Mouse (Mus musculus): ENCODE data around the gene Scaf11.
"Not testable (repeated sequence)": the region's sequence is repeated elsewhere in the genome, so short reads cannot be mapped to it uniquely, and the experiment has no call there.

Gene Scaf11

GRCm38 (mm10) chr15:96460730-96461540, at the start of gene Scaf11:
Gene Scaf11, minus strand, starts transcription at chr15:96460843.
- peak; percentile 98 for DNase-seq (ENCODE audit: low read depth, low spot score)

- DNase-seq (ENCODE audit: low read depth, low spot score) = peak; percentile 76
Observed at GRCm38 (mm10) chr15:96507097-96507840, 46.6 kb upstream of the Scaf11 start.

GRCm38 (mm10) chr15:96497646-96498045, 37.0 kb upstream of the Scaf11 start:
- no peak for DNase-seq (ENCODE audit: low read depth, low spot score)

DNA sequence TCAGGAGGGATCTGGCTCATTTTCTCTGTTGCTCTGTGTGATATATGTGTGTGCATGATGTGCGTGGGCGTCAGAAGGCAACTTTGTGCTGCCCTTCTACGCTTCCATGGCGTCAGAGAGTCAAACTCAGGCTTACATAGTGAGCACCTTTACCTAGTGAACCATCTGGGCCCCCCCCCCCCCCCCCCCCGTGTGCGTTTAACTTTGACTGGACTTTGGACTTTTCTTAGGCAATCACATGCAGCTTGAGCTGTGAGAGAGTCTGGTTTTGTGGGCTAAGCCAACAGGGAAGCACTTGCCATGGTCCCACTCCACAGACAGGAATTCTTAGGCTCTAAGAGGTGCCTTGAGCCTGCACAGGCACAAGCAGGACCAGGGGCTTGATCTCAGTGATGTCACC, 33.6 kb upstream of the Scaf11 start:
- no peak for DNase-seq (ENCODE audit: low read depth, low spot score)

DNA sequence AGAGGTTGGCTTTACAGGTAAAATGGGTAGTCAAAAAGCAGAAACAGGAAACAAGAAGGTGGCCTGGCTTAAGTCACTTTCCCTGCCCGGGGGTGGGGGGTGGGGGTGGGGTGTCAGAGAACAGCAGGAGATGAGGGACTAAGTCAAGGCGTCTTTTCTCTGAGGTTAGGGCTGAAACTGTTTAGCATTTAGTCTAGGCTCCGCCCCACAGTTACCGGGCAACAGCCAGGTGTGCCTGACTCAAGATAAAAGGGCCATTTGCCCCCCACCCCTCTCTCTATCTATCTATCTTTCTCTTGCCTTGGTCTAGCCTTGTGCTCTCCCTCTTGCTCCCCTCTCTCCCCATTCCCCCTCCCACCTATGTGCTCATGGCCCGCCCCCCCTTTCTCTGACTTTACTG, 32.9 kb upstream of the Scaf11 start:
- no peak for DNase-seq (ENCODE audit: low read depth, low spot score)

GRCm38 (mm10) chr15:96492919-96493318, 32.3 kb upstream of the Scaf11 start:
- not testable (repeated sequence) for DNase-seq (ENCODE audit: low read depth, low spot score)

GRCm38 (mm10) chr15:96491861-96492641, 31.4 kb upstream of the Scaf11 start:
- DNase-seq (ENCODE audit: low read depth, low spot score) = no peak

DNA sequence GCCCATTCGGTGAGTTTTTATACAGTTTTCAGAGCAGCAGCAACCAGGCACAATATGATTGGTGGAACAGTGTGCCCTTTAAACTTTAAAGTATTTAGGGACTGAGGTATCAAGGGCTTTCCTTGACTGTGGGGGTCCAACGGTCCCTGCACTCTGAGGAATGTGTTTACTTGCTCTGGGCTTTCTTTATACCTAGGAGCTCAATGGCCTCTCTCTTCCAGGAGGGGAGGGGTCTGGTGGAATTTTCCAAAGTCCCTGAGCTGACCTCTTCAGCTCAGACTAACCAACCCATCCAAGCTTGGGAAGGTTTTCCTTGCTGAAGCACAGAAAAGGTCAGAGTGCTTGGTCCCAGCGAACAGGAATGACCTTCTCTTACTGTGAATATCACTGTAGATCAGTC, 30.8 kb upstream of the Scaf11 start:
- no peak for DNase-seq (ENCODE audit: low read depth, low spot score)

- no peak for DNase-seq (ENCODE audit: low read depth, low spot score)
Observed at GRCm38 (mm10) chr15:96490123-96490522, 29.5 kb upstream of the Scaf11 start.

GRCm38 (mm10) chr15:96488941-96489786, 28.5 kb upstream of the Scaf11 start:
- DNase-seq (ENCODE audit: low read depth, low spot score) = no peak

DNA sequence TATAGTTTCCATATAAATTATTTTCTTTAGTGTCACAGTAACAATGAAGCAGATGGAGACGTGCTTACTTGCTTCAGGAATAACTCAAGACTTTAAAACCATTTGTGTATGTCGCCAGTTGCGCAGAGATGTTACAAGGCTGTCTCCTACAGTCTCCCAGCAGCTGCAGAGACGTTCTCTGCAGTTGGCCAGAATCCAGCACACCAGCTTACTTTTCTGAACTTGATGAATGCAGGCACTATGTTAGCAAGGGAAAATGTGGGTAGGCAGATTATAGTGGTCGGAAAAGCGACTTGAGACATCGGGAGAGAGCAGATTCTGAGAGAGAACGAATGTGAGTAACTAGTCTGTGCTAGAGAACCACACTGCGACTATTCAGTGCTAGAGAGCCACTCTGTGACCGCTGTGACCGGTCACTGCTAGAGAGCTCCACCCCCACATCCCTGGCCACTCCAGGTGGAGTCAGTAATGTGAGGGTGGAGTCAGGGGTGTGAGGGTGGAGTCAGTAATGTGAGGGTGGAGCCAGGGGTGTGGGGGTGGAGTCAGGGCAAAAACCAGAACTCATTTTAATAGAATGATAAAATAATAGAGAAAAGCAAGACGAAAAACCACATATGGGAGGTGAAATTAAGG, 26.5 kb upstream of the Scaf11 start:
- peak; percentile 46 for DNase-seq (ENCODE audit: low read depth, low spot score)

DNA sequence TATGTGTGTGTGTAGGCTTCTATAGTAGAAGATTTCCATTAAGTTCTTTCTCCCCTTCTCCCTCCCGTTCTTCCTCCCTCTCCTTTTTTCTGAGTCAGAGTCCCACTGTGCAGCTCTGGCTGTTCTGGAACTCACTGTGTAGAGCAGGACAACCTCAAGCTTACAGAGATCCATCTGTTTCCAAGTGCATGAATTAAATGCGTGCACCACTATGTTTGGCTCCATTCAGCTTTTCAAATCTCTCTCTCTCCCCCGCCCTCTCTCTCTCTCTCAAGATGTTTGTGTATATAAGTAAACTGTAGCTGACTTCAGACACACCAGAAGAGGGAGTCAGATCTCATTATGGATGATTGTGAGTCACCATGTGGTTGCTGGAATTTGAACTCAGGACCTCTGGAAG, 20.2 kb upstream of the Scaf11 start:
- peak; percentile 68 for DNase-seq (ENCODE audit: low read depth, low spot score)

DNA sequence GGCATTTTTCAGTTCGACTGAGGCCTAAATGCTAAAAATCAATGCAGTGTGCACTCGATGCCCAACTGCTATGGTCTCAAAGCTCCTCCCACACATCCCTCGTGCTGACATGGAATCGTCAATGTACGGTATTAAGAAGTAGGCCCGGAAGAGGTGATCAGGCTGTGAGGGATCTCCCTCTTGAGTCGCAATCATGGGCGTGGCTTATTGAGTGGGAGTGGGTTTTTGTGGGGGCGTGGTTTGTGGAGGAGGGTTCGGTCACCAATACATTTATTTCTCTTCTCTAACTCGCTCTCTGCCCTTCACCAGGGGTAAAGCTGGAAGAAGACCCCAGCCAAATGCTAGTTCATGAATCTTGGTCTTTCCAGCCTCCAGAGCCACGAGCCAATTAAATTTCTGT, 17.4 kb upstream of the Scaf11 start:
- no peak for DNase-seq (ENCODE audit: low read depth, low spot score)

DNA sequence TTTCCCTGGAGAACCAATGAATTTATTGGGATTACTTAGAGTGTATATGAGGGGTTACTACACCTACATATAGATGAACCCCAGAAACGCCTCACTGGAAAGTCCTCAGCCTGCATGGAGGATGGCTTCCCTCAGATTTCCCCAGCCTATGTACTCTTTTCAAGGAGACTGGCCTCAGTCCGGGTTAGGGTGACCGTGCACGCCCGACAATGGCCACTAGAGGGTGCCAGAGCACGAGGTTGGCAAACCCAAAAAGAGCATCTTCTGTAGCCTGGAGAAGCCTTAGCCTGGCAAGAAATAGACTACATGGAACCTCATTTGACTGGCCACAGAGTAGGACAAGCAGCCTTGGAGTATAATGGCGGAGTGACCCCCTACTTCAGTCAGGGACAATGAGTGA, 15.7 kb upstream of the Scaf11 start:
- peak; percentile 84 for DNase-seq (ENCODE audit: low read depth, low spot score)

- no peak for DNase-seq (ENCODE audit: low read depth, low spot score)
Observed at GRCm38 (mm10) chr15:96475571-96475972, 14.9 kb upstream of the Scaf11 start.

GRCm38 (mm10) chr15:96474325-96474955, 13.8 kb upstream of the Scaf11 start:
- peak; percentile 33 for DNase-seq (ENCODE audit: low read depth, low spot score)

- DNase-seq (ENCODE audit: low read depth, low spot score) = no peak
Observed at GRCm38 (mm10) chr15:96473920-96474319, 13.3 kb upstream of the Scaf11 start.

DNA sequence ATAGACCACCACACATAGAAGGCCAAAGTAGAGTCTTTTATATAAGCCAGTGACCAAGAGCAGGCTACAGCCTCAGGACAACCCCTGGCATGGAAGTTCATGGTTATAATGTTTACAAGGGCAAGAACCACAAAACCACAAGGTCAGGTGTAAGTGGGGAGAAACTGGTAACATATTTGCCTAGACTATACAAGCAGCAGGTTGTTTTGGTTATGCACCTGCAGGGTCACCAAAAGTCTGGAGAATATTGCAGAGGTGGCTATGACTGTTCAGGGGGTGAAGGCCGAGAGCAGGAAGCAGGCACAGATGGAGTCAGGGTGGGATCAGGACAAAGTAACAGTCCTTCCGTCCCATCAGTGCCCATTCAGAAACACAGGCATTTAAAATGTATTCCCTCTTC, 7.7 kb upstream of the Scaf11 start:
- DNase-seq (ENCODE audit: low read depth, low spot score) = no peak

DNA sequence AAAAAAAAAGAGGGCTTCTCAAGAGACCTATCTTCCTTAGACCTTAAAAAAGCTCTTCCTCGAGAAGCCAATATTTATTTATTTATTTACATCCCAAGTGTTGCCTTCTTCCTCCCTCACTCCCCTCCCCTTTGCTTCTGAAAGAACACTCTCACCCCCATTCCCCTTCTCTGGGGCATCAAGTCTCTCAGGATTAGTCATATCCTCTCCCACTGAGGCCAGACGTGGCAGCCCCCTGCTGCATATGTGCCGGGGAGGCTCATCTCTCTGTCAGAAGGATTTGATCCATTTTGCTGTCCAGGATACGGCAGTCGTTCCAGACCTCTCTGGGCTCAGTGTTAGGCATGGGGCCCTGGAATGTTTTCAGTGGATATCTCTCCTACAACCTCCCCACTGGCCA, 7.2 kb upstream of the Scaf11 start:
- DNase-seq (ENCODE audit: low read depth, low spot score) = no peak

DNA sequence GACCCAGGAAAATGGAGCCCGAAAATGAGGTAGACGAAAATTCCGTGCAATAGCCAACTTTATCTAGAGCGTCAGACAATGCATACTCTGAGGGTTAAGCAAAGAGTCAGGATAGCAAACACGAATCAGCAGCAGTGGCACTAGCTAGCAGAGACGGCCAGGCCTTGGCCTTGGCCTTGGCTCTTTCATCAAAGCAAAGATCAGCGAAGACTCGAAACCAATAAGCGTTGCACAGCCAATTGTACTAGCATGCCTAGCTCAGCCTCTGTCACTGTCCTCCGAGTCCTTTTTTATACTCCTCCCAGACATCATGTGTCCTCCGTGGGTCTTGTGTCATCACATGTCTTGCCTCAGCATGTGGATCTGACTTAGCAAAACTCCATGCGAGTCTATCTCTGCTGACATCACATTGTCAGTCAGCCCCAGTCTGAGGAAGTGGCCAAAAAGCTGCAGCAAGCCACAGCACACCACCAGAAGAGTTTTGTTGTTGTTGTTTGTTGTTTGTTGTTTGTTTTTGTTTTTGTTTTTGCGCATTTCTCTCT, 5.8 kb upstream of the Scaf11 start:
- DNase-seq (ENCODE audit: low read depth, low spot score) = no peak
